Mouse (Mus musculus) liver, embryonic 15.5 days (tissue): ENCODE data around the gene Cldn34c2. TPM values are rescaled to one million over a fixed set of nuclear protein-coding genes. Genes with fewer than 3 reads are reported as not detected.
"Not testable (repeated sequence)": the region's sequence is repeated elsewhere in the genome, so short reads cannot be mapped to it uniquely, and the experiment has no call there.

Source experiments
- ATAC-seq: fragments of 200-750 bp; cut with Nextera tagmentation; 2 replicates; pipeline ENCODE4 v1.8.0; 2017; ENCODE audit warnings: moderate number of reproducible peaks, mild to moderate bottlenecking, moderate library complexity; ENCODE audit not compliant: insufficient read depth
- H3K27ac ChIP-seq: fragments of 300-500 bp; sonication (generic); replicated peaks from 2 replicates; pipeline ENCODE4 v1.5.1; 2015; ENCODE audit warnings: mild to moderate bottlenecking, inconsistent platforms
- H3K27me3 ChIP-seq: fragments of 300-500 bp; sonication (generic); 2 replicates; pipeline ENCODE4 v1.6.1; 2015; ENCODE audit warnings: mild to moderate bottlenecking, inconsistent platforms
- H3K36me3 ChIP-seq: fragments of 300-500 bp; sonication (generic); replicated peaks from 2 replicates; pipeline ENCODE4 v1.6.1; 2015; ENCODE audit warnings: moderate library complexity, mild to moderate bottlenecking, inconsistent platforms
- H3K4me1 ChIP-seq: fragments of 300-500 bp; sonication (generic); replicated peaks from 2 replicates; pipeline ENCODE4 v1.6.1; 2015; ENCODE audit warnings: inconsistent platforms
- H3K4me2 ChIP-seq: fragments of 300-500 bp; sonication (generic); 2 replicates; pipeline ENCODE4 v1.6.1; 2015; ENCODE audit warnings: moderate library complexity, mild to moderate bottlenecking, inconsistent platforms
- H3K4me3 ChIP-seq: fragments of 300-500 bp; sonication (generic); replicated peaks from 2 replicates; pipeline ENCODE4 v1.5.1; 2015; ENCODE audit warnings: mild to moderate bottlenecking, inconsistent platforms
- H3K9ac ChIP-seq: fragments of 300-500 bp; sonication (generic); 2 replicates; pipeline ENCODE4 v1.6.1; 2015; ENCODE audit warnings: moderate library complexity, mild to moderate bottlenecking, inconsistent platforms
- H3K9me3 ChIP-seq: fragments of 300-500 bp; sonication (generic); replicated peaks from 2 replicates; pipeline ENCODE4 v1.6.1; 2016; ENCODE audit warnings: inconsistent platforms
- WGBS: fragments of 180-500 bp; shearing (Covaris S2); methylation state at CpG from one replicate; pipeline ENCODE4 v1.1.7; 2015; ENCODE audit warnings: mixed read lengths; ENCODE audit not compliant: insufficient replicate concordance; 5-methylcytosine and 5-hydroxymethylcytosine counted together
- polyA plus RNA-seq: library from polyadenylated mRNA; unstranded; fragments of >200 nt; fragmentation: Nextera tagmentation; extraction: Ambion mirVana; gene quantifications from 2 replicates; pipeline ENCODE4 v1.2.1, GENCODE M21; 2015

Gene Cldn34c2
- polyA plus RNA-seq: not detected in 2 replicates

DNA sequence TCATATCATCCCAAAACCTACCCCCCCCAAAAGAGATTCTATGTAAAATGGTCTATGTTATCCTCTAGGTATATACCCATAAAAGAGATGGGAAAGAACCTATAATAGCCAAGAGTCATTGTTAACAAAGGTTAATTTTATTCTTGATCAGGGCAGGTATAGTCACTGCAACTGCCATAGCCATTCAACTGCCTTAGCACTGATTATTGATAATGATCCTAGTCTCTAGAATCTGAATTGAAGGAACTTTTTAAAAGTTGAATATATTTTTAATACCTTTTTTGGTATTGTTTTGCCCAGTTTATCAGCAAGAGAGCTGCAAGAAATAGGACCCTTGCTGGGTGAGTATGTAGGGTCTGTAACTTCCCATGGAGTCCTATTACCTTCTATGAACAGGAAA lies at the start of gene Cldn34c2:
Gene Cldn34c2 (plus strand): TSS at position 301 of the 400 bp plus-strand sequence.
- not testable (repeated sequence) for H3K27me3 ChIP-seq, ATAC-seq, H3K4me3 ChIP-seq, H3K9me3 ChIP-seq, H3K27ac ChIP-seq, H3K9ac ChIP-seq, H3K4me1 ChIP-seq, H3K36me3 ChIP-seq, H3K4me2 ChIP-seq

DNA sequence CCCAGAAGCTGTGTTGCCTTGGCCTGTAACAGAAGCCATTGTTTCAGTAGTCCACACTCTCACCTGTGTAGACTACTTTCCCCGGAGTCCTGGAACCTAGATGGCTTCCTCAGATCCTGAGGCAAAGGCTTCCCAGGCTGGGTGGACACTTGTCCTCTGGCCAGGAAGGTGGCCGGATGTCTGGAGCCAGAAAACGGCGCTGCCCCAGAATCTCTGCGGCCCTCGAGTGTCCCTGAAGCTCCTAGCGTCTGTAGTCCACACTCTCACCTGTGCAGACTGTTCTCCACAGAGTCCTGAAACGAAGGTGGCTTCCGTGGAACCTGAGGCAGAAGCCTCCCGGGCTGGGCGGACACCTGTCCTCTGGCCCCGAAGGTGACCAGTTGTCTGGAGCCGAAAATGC lies 30.1 kb upstream of the Cldn34c2 start:
- not testable (repeated sequence) for H3K9ac ChIP-seq, H3K4me3 ChIP-seq, H3K4me1 ChIP-seq, H3K9me3 ChIP-seq, H3K27me3 ChIP-seq, ATAC-seq, H3K27ac ChIP-seq, H3K36me3 ChIP-seq, H3K4me2 ChIP-seq
- WGBS: 70% methylated on average over 13 of the region's 13 CpGs

DNA sequence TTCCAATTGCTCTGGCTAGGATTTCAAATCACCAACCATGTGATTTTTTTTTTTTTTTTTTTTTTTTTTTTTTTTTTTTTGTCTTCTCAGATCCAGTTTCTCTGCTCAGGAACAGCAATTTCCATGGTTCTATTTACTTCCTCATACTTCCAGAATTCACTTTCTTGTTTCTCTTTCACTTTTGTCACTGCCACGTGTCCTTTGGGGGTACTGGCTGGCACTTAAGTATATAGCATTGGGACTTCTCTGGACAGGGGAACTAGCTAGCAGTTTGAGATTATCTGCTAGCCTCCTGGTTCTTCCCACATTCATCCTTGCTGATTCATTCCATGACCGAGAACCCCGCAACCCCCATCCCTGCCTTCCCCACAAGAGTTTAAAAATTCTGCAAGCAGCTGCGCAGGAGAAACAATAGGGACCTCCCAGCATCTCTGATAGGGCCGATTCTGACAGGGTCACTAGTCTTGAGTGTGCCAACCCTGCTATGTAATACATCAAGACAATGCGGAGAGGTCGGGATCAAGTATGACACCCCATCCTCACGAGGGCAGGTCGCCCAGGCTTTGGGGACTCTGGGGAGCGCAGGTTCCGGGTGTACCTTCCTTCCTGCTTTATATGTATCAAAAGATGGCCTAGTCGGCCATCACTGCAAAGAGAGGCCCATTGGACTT lies 30.8 kb downstream of the Cldn34c2 start:
- not testable (repeated sequence) for H3K4me3 ChIP-seq, H3K4me1 ChIP-seq, H3K36me3 ChIP-seq, ATAC-seq, H3K9ac ChIP-seq, H3K4me2 ChIP-seq, H3K9me3 ChIP-seq, H3K27me3 ChIP-seq, H3K27ac ChIP-seq
- 77% methylated on average over 8 of the region's 12 CpGs for WGBS

Other genes starting within 250 kb of the Cldn34c2 start
- not detected in 2 replicates for gene Gm17467, start 123.1 kb downstream of the Cldn34c2 start, polyA plus RNA-seq
- gene Cldn34c3, start 212.0 kb downstream of the Cldn34c2 start, polyA plus RNA-seq: not detected in 2 replicates